Mouse (Mus musculus) stomach, embryonic 16.5 days (tissue): ENCODE measurements around the gene Ankrd2. TPM values are rescaled to one million over a fixed set of nuclear protein-coding genes. Genes with fewer than 3 reads are reported as not detected.

Source experiments
- ATAC-seq: fragments of 200-750 bp; cut with Nextera tagmentation; 2 replicates; pipeline ENCODE4 v1.8.0; 2017; ENCODE audit warnings: moderate number of reproducible peaks, moderate TSS enrichment; ENCODE audit not compliant: insufficient read depth, low FRiP score
- H3K27ac ChIP-seq: fragments of 300-500 bp; sonication (generic); 2 replicates; pipeline ENCODE4 v1.5.1; 2014; ENCODE audit warnings: low read length
- H3K27me3 ChIP-seq: fragments of 300-500 bp; sonication (generic); 2 replicates; pipeline ENCODE4 v1.6.1; 2014; ENCODE audit warnings: low read length, control low read depth, mixed read lengths; ENCODE audit not compliant: control insufficient read depth, insufficient read depth
- H3K36me3 ChIP-seq: fragments of 300-500 bp; sonication (generic); 2 replicates; pipeline ENCODE4 v1.6.1; 2014; ENCODE audit warnings: low read length; ENCODE audit not compliant: control insufficient read depth, insufficient read depth
- H3K4me1 ChIP-seq: fragments of 300-500 bp; sonication (generic); 2 replicates; pipeline ENCODE4 v1.6.1; 2014; ENCODE audit warnings: low read length, control low read depth, mixed read lengths; ENCODE audit not compliant: control insufficient read depth, insufficient read depth
- H3K4me2 ChIP-seq: fragments of 300-500 bp; sonication (generic); 2 replicates; pipeline ENCODE4 v1.6.1; 2014; ENCODE audit warnings: low read depth, low read length, mixed read lengths
- H3K4me3 ChIP-seq: fragments of 300-500 bp; sonication (generic); replicated peaks from 2 replicates; pipeline ENCODE4 v1.5.1; 2014; ENCODE audit warnings: mild to moderate bottlenecking, low read length
- H3K9ac ChIP-seq: fragments of 300-500 bp; sonication (generic); 2 replicates; pipeline ENCODE4 v1.6.1; 2014; ENCODE audit warnings: low read length
- H3K9me3 ChIP-seq: fragments of 300-500 bp; sonication (generic); replicated peaks from 2 replicates; pipeline ENCODE4 v1.6.1; 2016; ENCODE audit warnings: low read length, control low read depth; ENCODE audit not compliant: control insufficient read depth
- WGBS: fragments of 180-500 bp; shearing (Covaris S2); extraction: QIAGEN DNeasy Blood & Tissue Kit; methylation state at CpG from one replicate; pipeline ENCODE4 v1.1.7; 2014; 5-methylcytosine and 5-hydroxymethylcytosine counted together
- polyA plus RNA-seq: library from polyadenylated mRNA; unstranded; fragments of >200 nt; fragmentation: Nextera tagmentation; extraction: Ambion mirVana; gene quantifications from 2 replicates; pipeline ENCODE4 v1.2.1, GENCODE M21; 2015

Gene Ankrd2
- polyA plus RNA-seq, 1 experiment from 2014 or later: 0.84 TPM

DNA sequence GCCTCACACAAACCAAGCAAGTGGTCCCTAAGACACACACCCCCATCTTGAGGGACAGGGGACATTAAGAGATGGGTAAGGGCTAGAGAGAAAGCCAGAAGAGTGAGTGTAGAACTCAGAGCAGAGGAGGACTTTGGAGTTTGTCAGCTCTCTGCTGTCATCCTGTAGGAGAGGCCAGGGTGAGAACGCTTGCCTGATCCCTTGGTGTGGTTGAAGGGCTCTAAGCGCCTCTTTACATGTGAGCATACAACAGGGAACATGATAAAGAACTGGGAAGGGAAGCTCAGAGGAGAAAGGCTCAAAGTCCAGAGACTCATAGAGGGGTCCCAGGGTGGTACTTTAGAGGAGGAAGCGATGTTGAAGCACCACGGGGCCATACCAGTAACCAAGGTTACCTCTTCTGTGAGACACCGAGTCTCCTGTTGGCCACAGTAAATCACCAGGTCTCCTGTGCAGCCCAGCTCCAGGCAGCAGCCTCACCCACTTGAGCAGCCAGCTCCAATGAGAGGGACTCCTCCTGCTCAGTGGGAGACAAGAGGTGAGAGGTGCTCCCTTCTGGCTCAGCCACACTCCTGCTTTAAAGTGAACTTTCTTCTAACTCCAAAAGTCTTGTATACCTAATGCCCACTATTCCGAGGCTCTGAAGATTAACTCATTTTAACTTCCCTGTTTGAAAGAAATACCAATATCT lies 21.1 kb downstream of the Ankrd2 start:
- ATAC-seq: no peak
- Histone ChIP-seq H3K4me3 (no peak overlapping the region), H3K9me3 (no peaks in the 10 kb centered on the region), H3K4me1 (no peaks in the 10 kb centered on the region), H3K27ac (no peak overlapping the region), H3K36me3 (no peaks in the 10 kb centered on the region), H3K27me3 (no peaks in the 10 kb centered on the region), H3K9ac (no peak overlapping the region), H3K4me2 (no peak overlapping the region)
- 68% methylated on average over 6 of the region's 6 CpGs for WGBS

DNA sequence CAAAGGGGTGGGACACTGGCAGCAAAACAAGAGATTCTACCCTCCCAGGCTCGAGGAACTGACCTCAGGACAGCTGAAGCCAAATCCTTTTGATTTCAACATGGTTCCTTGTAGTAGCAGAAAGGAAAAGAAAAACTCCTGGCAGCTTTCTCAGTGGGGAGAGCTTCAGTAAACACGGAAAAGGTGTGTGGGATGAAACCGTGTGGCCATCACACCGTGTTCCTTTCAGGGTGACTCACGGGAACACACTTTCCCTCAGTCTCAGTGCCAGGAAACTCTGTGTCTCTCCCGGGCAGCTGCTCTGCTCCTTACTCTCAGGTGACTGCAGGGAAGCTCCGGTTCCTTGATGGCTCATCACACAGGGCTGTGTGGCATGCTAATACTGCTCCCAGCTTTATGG lies 22.6 kb downstream of the Ankrd2 start:
- ATAC-seq: no peak
- Histone ChIP-seq H3K27ac (no peak overlapping the region), H3K4me3 (no peak overlapping the region)

DNA sequence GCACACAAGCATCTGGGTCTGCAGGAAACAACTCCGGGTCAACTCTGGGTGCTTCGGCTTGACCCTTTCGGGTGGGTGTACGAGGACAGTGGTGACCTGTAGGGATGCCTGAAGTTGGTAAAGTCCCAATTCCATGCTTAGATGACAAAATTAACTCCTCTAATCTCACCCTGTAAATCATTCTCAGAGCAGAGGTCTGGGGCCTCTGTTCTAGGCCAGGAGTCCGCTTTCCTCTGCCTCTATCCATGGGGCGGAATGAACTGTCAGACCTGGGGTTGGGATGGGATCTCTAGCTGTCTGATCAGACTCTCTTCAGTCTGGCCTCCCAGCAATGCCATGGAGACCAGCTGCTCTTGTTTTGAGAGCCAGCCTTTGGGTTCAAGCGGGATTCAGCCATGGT lies 25.6 kb downstream of the Ankrd2 start:
- H3K27ac ChIP-seq: no peak overlapping the region
- H3K4me3 ChIP-seq: no peak overlapping the region
- 89% methylated on average over 7 of the region's 7 CpGs for WGBS
- H3K9ac ChIP-seq: no peak overlapping the region
- H3K4me2 ChIP-seq: no peak overlapping the region
- H3K9me3 ChIP-seq: no peaks in the 10 kb centered on the region
- no peaks in the 10 kb centered on the region for H3K36me3 ChIP-seq
- no peak for ATAC-seq
- H3K4me1 ChIP-seq: no peaks in the 10 kb centered on the region
- no peaks in the 10 kb centered on the region for H3K27me3 ChIP-seq

More for the DNA sequence above, 22.6 kb downstream of the Ankrd2 start:
- H3K36me3 ChIP-seq: no peaks in the 10 kb centered on the region
- no peaks in the 10 kb centered on the region for H3K27me3 ChIP-seq
- 62% methylated on average over 7 of the region's 7 CpGs for WGBS
- no peaks in the 10 kb centered on the region for H3K4me1 ChIP-seq
- no peak overlapping the region for H3K9ac ChIP-seq
- H3K4me2 ChIP-seq: no peak overlapping the region
- H3K9me3 ChIP-seq: no peaks in the 10 kb centered on the region

GRCm38 (mm10) chr19:42068441-42069240 lies 32.8 kb downstream of the Ankrd2 start:
- H3K9me3 ChIP-seq: no peaks in the 10 kb centered on the region
- H3K4me1 ChIP-seq: no peaks in the 10 kb centered on the region
- no peak overlapping the region for H3K27ac ChIP-seq
- no peak overlapping the region for H3K4me3 ChIP-seq
- 77% methylated on average over 11 of the region's 11 CpGs for WGBS
- no peak for ATAC-seq
- H3K36me3 ChIP-seq: no peaks in the 10 kb centered on the region
- no peak overlapping the region for H3K4me2 ChIP-seq
- H3K9ac ChIP-seq: no peak overlapping the region
- H3K27me3 ChIP-seq: no peaks in the 10 kb centered on the region

DNA sequence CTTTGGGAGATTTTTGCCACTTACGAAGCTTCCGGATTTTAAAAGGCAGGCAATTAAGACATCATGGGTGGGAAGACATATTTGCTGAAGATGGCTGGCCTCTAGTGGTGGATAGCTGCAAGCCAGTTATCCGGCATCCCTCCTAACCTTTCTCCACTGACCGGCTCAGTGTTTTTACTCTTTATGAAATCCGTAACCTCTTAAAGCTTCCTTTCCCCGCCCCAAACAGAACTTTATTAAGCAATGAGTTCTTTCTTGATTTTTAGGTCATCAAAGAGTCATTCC lies 33.4 kb downstream of the Ankrd2 start:
- WGBS: 49% methylated on average over 6 of the region's 6 CpGs
- Histone ChIP-seq H3K36me3 (no peaks in the 10 kb centered on the region), H3K27me3 (no peaks in the 10 kb centered on the region), H3K4me3 (no peak overlapping the region), H3K4me2 (no peak overlapping the region), H3K9me3 (no peaks in the 10 kb centered on the region), H3K4me1 (no peaks in the 10 kb centered on the region), H3K27ac (no peak overlapping the region), H3K9ac (no peak overlapping the region)
- no peak for ATAC-seq

DNA sequence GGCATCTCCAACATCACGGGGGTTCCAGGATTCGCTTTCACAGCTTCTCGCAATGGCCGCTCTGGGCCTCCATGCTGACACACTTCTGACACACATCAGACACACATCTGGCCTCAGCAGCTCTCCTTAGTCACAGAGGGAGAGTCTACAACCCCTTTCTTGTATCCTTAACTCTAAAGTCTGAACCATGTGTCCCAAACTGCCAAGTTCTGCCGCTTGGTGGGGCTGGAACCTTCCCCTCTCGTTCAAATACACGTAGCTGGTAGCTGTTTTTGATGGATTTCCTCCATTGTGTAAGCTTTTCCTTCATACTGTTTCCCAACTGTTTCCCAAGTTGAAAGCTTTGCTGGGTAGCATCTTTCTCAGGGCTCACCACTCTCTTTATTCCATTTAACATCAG lies 35.4 kb downstream of the Ankrd2 start:
- Histone ChIP-seq H3K36me3 (no peaks in the 10 kb centered on the region), H3K4me3 (no peak overlapping the region), H3K4me2 (no peak overlapping the region), H3K27ac (no peak overlapping the region), H3K9me3 (no peaks in the 10 kb centered on the region), H3K4me1 (no peaks in the 10 kb centered on the region), H3K9ac (no peak overlapping the region), H3K27me3 (no peaks in the 10 kb centered on the region)
- WGBS: 74% methylated on average over 7 of the region's 7 CpGs
- ATAC-seq: no peak

GRCm38 (mm10) chr19:42071886-42072608 lies 36.2 kb downstream of the Ankrd2 start:
- no peak overlapping the region for H3K4me2 ChIP-seq
- peak; percentile 50; the same call in 1 of the 2 replicates for ATAC-seq
- H3K4me3 ChIP-seq: no peak overlapping the region
- H3K9ac ChIP-seq: no peak overlapping the region
- WGBS: 75% methylated on average over 15 of the region's 15 CpGs
- no peak overlapping the region for H3K27ac ChIP-seq
- no peaks in the 10 kb centered on the region for H3K36me3 ChIP-seq
- H3K9me3 ChIP-seq: no peaks in the 10 kb centered on the region
- H3K27me3 ChIP-seq: no peaks in the 10 kb centered on the region
- no peaks in the 10 kb centered on the region for H3K4me1 ChIP-seq

GRCm38 (mm10) chr19:42072802-42073201 lies 37.0 kb downstream of the Ankrd2 start:
- 70% methylated on average over 7 of the region's 7 CpGs for WGBS
- Histone ChIP-seq H3K9ac (no peak overlapping the region), H3K4me2 (no peak overlapping the region), H3K4me3 (no peak overlapping the region), H3K4me1 (no peaks in the 10 kb centered on the region), H3K36me3 (no peaks in the 10 kb centered on the region), H3K27ac (no peak overlapping the region), H3K9me3 (no peaks in the 10 kb centered on the region), H3K27me3 (no peaks in the 10 kb centered on the region)
- ATAC-seq: no peak

DNA sequence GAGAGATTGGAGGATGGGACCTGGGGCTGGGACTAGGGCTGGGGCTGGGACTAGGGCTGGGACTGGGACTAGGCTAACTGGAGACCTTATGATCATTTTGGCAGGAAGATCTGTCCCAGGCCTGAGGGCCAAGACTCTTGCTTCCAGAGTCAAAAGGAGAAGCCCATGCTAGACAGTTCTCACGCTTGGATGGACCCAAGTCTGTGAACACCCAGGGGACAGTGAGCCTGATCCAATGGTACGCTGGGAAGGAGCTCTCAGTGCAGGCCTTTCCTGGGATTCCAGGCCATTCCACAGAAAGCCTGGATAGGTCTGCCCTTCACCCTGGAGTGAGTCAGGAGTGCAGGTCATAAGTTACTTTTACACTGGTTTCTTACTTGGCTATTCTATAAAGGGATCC lies 39.3 kb downstream of the Ankrd2 start:
- 80% methylated on average over 2 of the region's 2 CpGs for WGBS

More for the DNA sequence above, 39.3 kb downstream of the Ankrd2 start:
- Histone ChIP-seq H3K27me3 (no peaks in the 10 kb centered on the region), H3K9ac (no peak overlapping the region), H3K4me3 (no peak overlapping the region), H3K36me3 (no peaks in the 10 kb centered on the region), H3K4me2 (no peak overlapping the region), H3K9me3 (no peaks in the 10 kb centered on the region), H3K27ac (no peak overlapping the region), H3K4me1 (no peaks in the 10 kb centered on the region)
- ATAC-seq: no peak
